Mouse (Mus musculus) thymus, adult 2 months (tissue): ENCODE measurements around the gene Npy5r.

Source experiments
- CTCF ChIP-seq: fragments of 200-500 bp; IDR thresholded peaks from 2 replicates; pipeline ENCODE4 v1.5.1; 2012; ENCODE audit warnings: mild to moderate bottlenecking, control low read depth, low read length, moderate library complexity, borderline replicate concordance; ENCODE audit not compliant: control insufficient read depth, poor library complexity, insufficient read depth; ENCODE audit errors: extremely low read depth
- POLR2A ChIP-seq: fragments of 200-500 bp; IDR thresholded peaks from 2 replicates; pipeline ENCODE4 v1.6.1; 2012; ENCODE audit warnings: mild to moderate bottlenecking, low read length, control low read depth, moderate library complexity; ENCODE audit not compliant: control insufficient read depth, poor library complexity, insufficient read depth; ENCODE audit errors: extremely low read depth

- TF ChIP-seq CTCF, result no peak
- no peak for TF ChIP-seq POLR2A
Observed at GRCm38 (mm10) chr8:66696970-66697843, 9.3 kb upstream of the Npy5r start, which contains the start of gene Npy1r.
